Mouse (Mus musculus) heart, embryonic 11.5 days (tissue): Measurements from ENCODE around the gene Bsph2. TPM values are rescaled to one million over a fixed set of nuclear protein-coding genes. Genes with fewer than 3 reads are reported as not detected.

Experiments
- ATAC-seq: fragments of 200-750 bp; cut with Nextera tagmentation; replicated peaks from 2 replicates; pipeline ENCODE4 v1.8.0; 2017; ENCODE audit warnings: moderate library complexity; ENCODE audit not compliant: insufficient number of reproducible peaks, low FRiP score, low TSS enrichment
- H3K27ac ChIP-seq: fragments of 300-500 bp; sonication (generic); 2 replicates; pipeline ENCODE4 v1.5.1; 2014; ENCODE audit warnings: mild to moderate bottlenecking, low read depth, low read length
- H3K27me3 ChIP-seq: fragments of 300-500 bp; sonication (generic); 2 replicates; pipeline ENCODE4 v1.6.1; 2014; ENCODE audit warnings: mild to moderate bottlenecking, low read length, mixed read lengths; ENCODE audit not compliant: control insufficient read depth, insufficient read depth
- H3K36me3 ChIP-seq: fragments of 300-500 bp; sonication (generic); 2 replicates; pipeline ENCODE4 v1.6.1; 2014; ENCODE audit warnings: mild to moderate bottlenecking, low read length, moderate library complexity, mixed read lengths; ENCODE audit not compliant: control insufficient read depth, insufficient read depth
- H3K4me1 ChIP-seq: fragments of 300-500 bp; sonication (generic); 2 replicates; pipeline ENCODE4 v1.6.1; 2014; ENCODE audit warnings: low read length; ENCODE audit not compliant: control insufficient read depth, insufficient read depth
- H3K4me2 ChIP-seq: fragments of 300-500 bp; sonication (generic); 2 replicates; pipeline ENCODE4 v1.6.1; 2014; ENCODE audit warnings: mild to moderate bottlenecking, moderate library complexity
- H3K4me3 ChIP-seq: fragments of 300-500 bp; sonication (generic); 2 replicates; pipeline ENCODE4 v1.5.1; 2014; ENCODE audit warnings: low read depth, low read length
- H3K9ac ChIP-seq: fragments of 300-500 bp; sonication (generic); 2 replicates; pipeline ENCODE4 v1.6.1; 2014; ENCODE audit warnings: mild to moderate bottlenecking, low read depth, low read length, moderate library complexity
- H3K9me3 ChIP-seq: fragments of 300-500 bp; sonication (generic); replicated peaks from 2 replicates; pipeline ENCODE4 v1.6.1; 2016; ENCODE audit warnings: low read length; ENCODE audit not compliant: control insufficient read depth
- WGBS: fragments of 180-500 bp; shearing (Covaris S2); extraction: QIAGEN DNeasy Blood & Tissue Kit; methylation state at CpG from one replicate; pipeline ENCODE4 v1.1.7; 2014; ENCODE audit not compliant: insufficient replicate concordance; 5-methylcytosine and 5-hydroxymethylcytosine counted together
- polyA plus RNA-seq: library from polyadenylated mRNA; unstranded; fragments of >200 nt; fragmentation: Nextera tagmentation; extraction: Ambion mirVana; gene quantifications from 2 replicates; pipeline ENCODE4 v1.2.1, GENCODE M21; 2014

Bsph2 gene
- not detected in 2 replicates for polyA plus RNA-seq

DNA sequence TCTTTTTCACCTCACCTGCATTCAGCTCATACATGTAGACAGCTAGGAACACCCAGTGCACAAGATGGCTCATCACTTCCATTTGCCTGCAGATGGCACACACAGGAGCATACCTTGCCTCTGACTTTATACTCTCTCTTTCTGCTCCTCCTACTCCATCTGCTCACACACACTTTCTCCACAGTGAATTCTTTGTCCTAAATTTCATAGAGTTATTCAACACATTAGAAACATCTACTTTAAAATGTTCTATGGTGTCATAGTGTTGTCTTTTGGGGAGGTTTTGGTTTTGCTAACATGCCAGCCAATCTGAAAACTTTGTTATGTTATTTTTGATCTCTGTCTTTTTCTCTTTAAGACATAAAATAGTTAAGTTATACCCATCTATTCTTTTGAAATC, at the start of gene Bsph2:
Gene Bsph2 (minus strand): TSS at position 101 of the 400 bp plus-strand sequence.
- ATAC-seq = no peak
- Histone ChIP-seq H3K4me1 (no peaks in the 10 kb centered on the region), H3K4me3 (no peak within 1 kb of the TSS), H3K27me3 (no peaks in the 10 kb centered on the region), H3K36me3 (no peaks in the 10 kb centered on the region), H3K9me3 (peaks cover 2% of the 10 kb centered on the region), H3K9ac (no peak within 1 kb of the TSS), H3K27ac (no peak within 1 kb of the TSS), H3K4me2 (no peak within 1 kb of the TSS)

DNA sequence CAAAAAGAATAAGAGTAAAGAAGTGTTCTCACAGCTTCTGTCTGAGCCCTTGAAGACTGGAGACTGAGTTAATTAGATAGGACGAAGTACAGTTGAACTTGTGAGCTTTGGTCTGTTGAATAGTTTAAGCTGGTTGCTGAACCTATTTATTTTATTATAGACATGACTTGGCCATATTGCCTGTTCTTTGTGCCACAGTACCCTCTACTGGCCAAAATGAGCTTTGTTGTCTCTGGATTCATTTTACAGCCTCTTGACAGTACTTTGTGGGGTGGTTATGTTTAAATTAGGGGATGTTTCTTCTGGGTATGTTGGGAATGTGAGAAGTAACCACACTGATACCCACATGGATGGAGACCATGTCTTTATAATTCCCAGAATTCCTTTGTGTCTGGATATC, 59.3 kb downstream of the Bsph2 start:
- peaks cover 2% of the 10 kb centered on the region; the same call in 1 of the 2 replicates for H3K9me3 ChIP-seq
- no peak overlapping the region for H3K4me2 ChIP-seq
- no peaks in the 10 kb centered on the region for H3K36me3 ChIP-seq
- ATAC-seq = no peak
- H3K9ac ChIP-seq = no peak overlapping the region
- 47% methylated on average over 1 of the region's 1 CpGs for whole genome bisulfite sequencing
- H3K4me1 ChIP-seq = no peaks in the 10 kb centered on the region
- H3K4me3 ChIP-seq = no peak overlapping the region
- no peaks in the 10 kb centered on the region for H3K27me3 ChIP-seq
- no peak overlapping the region for H3K27ac ChIP-seq

Other genes starting within 250 kb of the Bsph2 start
- gene Pla2g4c, start 246.4 kb downstream of the Bsph2 start, polyA plus RNA-seq = 0.73 and 1.4 TPM in 2 replicates
- not detected in 2 replicates for gene Cabp5, start 172.9 kb downstream of the Bsph2 start, polyA plus RNA-seq
- not detected in 2 replicates for gene Bsph1, start 120.2 kb downstream of the Bsph2 start, polyA plus RNA-seq
- not detected in 2 replicates for gene Sult2a5, start 52.9 kb upstream of the Bsph2 start, polyA plus RNA-seq
- gene Sult2a2, start 162.4 kb upstream of the Bsph2 start, polyA plus RNA-seq = not detected in 2 replicates